Mouse (Mus musculus) forebrain, embryonic 15.5 days (tissue): ENCODE measurements around the gene Abl1. TPM values are rescaled to one million over a fixed set of nuclear protein-coding genes. Genes with fewer than 3 reads are reported as not detected.
A peak's percentile ranks its signal among the peaks of the same experiment; 100 is the strongest.
"Not testable (repeated sequence)": the region's sequence is repeated elsewhere in the genome, so short reads cannot be mapped to it uniquely, and the experiment has no call there.

Experiments used
- ATAC-seq: fragments of 200-750 bp; cut with Nextera tagmentation; replicated peaks from 2 replicates; pipeline ENCODE4 v1.8.0; 2017; ENCODE audit warnings: mild to moderate bottlenecking, moderate TSS enrichment, moderate library complexity
- H3K27ac ChIP-seq: fragments of 300-500 bp; sonication (generic); replicated peaks from 2 replicates; pipeline ENCODE4 v1.5.1; 2015; ENCODE audit warnings: mild to moderate bottlenecking, inconsistent platforms
- H3K27me3 ChIP-seq: fragments of 300-500 bp; sonication (generic); 2 replicates; pipeline ENCODE4 v1.6.1; 2015; ENCODE audit warnings: inconsistent platforms
- H3K36me3 ChIP-seq: fragments of 300-500 bp; sonication (generic); 2 replicates; pipeline ENCODE4 v1.6.1; 2015; ENCODE audit warnings: mild to moderate bottlenecking, inconsistent platforms
- H3K4me1 ChIP-seq: fragments of 300-500 bp; sonication (generic); 2 replicates; pipeline ENCODE4 v1.6.1; 2015; ENCODE audit warnings: inconsistent platforms
- H3K4me2 ChIP-seq: fragments of 300-500 bp; sonication (generic); replicated peaks from 2 replicates; pipeline ENCODE4 v1.6.1; 2015; ENCODE audit warnings: mild to moderate bottlenecking, inconsistent platforms
- H3K4me3 ChIP-seq: fragments of 300-500 bp; sonication (generic); 2 replicates; pipeline ENCODE4 v1.5.1; 2015; ENCODE audit warnings: mild to moderate bottlenecking, inconsistent platforms
- H3K9ac ChIP-seq: fragments of 300-500 bp; sonication (generic); replicated peaks from 2 replicates; pipeline ENCODE4 v1.6.1; 2015; ENCODE audit warnings: mild to moderate bottlenecking, inconsistent platforms
- H3K9me3 ChIP-seq: fragments of 300-500 bp; sonication (generic); 2 replicates; pipeline ENCODE4 v1.6.1; 2016; ENCODE audit warnings: inconsistent platforms
- WGBS: fragments of 180-500 bp; shearing (Covaris S2); methylation state at CpG from one replicate; pipeline ENCODE4 v1.1.7; 2015; ENCODE audit warnings: mixed read lengths; 5-methylcytosine and 5-hydroxymethylcytosine counted together
- polyA plus RNA-seq: library from polyadenylated mRNA; unstranded; fragments of >200 nt; fragmentation: Nextera tagmentation; extraction: Ambion mirVana; gene quantifications from 2 replicates; pipeline ENCODE4 v1.2.1, GENCODE M21; 2015

Gene Abl1
- polyA plus RNA-seq, 1 experiment from 2014 or later: 23.6 TPM

DNA sequence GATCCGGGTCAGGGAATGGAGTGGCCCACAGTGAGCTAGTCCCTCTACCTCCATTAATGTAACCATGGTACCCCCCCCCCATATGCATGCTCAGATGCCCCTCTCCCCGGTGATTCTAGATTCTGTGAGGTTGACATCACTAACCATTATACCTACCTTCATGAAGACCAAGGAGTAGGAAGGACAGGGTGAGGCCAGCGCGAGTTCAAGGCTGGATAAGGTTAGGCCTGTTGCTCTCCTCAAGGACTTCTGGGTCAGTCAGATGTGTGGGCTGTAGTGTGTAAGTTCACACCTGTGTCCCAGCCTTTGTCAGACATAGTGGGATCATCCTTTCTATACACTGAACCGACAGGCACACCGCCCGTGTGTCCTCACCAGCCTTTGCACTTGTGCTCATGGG lies 31.8 kb upstream of the Abl1 start:
- 84% methylated on average over 7 of the region's 7 CpGs for WGBS
- Histone ChIP-seq H3K4me3 (no peak overlapping the region), H3K9me3 (no peaks in the 10 kb centered on the region), H3K4me1 (peaks cover 15% of the 10 kb centered on the region), H3K36me3 (no peaks in the 10 kb centered on the region), H3K27ac (no peak overlapping the region), H3K9ac (no peak overlapping the region), H3K4me2 (no peak overlapping the region), H3K27me3 (peaks cover 59% of the 10 kb centered on the region)
- ATAC-seq: no peak

DNA sequence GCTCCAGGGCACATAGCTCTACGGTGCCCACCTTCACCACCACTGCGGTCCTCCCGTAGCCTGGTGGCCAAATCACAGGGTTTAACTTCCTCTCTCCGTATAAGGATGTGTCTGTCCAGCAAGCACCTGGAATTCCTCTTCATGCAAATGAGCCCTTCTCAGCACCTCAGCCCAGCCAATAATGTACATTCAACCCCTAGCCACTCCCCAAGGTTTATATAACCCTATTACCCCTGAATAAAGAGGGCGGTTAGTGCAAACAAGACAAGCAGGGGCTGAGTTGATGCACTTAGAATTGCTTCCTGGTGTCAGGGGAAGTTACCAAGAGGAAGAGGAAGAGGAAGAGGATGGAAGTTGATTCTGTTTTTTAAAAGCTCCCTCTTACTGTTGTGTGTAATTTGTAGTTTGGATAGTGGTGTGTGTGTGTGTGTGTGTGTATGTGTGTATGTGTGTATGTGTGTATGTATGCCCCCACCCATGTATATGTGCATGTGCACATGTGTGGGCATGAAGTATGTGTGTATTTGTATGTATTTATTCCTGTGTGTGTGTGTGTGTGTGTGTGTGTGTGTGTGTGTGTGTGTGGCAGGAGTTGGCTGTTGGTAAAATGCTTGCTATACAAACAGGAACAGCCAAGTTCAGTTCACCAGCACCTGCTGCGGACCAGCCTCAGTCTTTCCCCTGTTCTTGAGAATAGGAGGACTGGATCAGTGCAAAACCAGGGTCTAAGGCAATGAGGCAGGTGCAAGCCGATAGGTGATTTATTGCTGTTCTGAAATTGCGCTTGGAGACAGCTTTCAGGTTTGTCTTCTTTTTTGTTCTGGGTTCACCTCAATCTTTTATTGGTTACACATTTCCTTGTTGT lies 25.0 kb upstream of the Abl1 start:
- Histone ChIP-seq H3K4me3 (no peak overlapping the region), H3K27me3 (peaks cover 8% of the 10 kb centered on the region; the same call in 1 of the 2 replicates), H3K36me3 (no peaks in the 10 kb centered on the region), H3K27ac (no peak overlapping the region), H3K9me3 (no peaks in the 10 kb centered on the region), H3K4me2 (no peak overlapping the region), H3K4me1 (no peaks in the 10 kb centered on the region), H3K9ac (no peak overlapping the region)
- ATAC-seq: no peak
- WGBS: 71% methylated on average over 8 of the region's 8 CpGs

DNA sequence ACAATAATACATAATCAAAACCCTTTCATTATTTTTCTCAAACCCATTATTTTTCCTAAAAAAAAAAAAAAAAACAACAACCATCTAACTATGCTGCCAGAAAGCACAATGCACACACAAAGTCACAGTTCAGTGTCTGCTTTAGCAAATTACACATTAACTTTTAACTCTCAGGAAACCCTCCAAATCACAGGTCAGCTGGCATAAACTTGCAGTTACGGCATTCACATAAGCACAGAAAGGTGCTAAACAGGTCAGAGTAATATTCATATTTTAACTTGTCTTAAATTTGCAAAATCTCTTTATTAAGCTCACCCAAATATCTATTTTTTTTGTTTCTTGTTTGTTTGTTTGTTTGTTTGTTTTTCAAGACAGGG lies 24.4 kb upstream of the Abl1 start:
- Histone ChIP-seq H3K27ac (no peak overlapping the region), H3K4me2 (no peak overlapping the region), H3K36me3 (no peaks in the 10 kb centered on the region), H3K9me3 (no peaks in the 10 kb centered on the region), H3K4me3 (no peak overlapping the region), H3K9ac (no peak overlapping the region), H3K4me1 (no peaks in the 10 kb centered on the region), H3K27me3 (peaks cover 8% of the 10 kb centered on the region; the same call in 1 of the 2 replicates)
- ATAC-seq: no peak
- 94% methylated on average over 1 of the region's 1 CpGs for WGBS

DNA sequence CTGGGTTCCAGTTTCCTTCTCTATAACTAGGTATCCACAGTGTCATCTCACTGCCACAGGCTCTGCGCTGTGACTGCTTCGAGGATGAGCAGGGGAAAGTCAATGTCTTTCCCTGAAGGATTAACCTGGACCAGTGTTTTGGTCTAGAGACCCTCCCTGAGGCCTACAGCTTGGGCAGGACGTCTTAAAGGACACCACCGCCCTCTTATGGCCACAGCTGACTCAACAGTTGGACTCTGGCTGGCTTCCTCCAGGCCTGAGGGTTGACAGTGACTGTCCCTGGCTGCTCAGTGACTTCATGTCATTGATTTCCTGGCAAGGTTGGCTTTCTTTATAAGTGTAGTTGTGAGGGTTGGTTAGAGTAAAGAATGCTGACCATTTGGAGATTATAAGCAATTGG lies 20.8 kb upstream of the Abl1 start:
- H3K4me2 ChIP-seq: no peak overlapping the region
- no peak overlapping the region for H3K9ac ChIP-seq
- peaks cover 13% of the 10 kb centered on the region for H3K4me1 ChIP-seq
- H3K27me3 ChIP-seq: peaks cover under 1% of the 10 kb centered on the region; the same call in 1 of the 2 replicates
- no peak overlapping the region for H3K27ac ChIP-seq
- no peak for ATAC-seq
- no peak overlapping the region for H3K4me3 ChIP-seq
- 15% methylated on average over 4 of the region's 4 CpGs for WGBS
- H3K9me3 ChIP-seq: no peaks in the 10 kb centered on the region
- no peaks in the 10 kb centered on the region for H3K36me3 ChIP-seq

DNA sequence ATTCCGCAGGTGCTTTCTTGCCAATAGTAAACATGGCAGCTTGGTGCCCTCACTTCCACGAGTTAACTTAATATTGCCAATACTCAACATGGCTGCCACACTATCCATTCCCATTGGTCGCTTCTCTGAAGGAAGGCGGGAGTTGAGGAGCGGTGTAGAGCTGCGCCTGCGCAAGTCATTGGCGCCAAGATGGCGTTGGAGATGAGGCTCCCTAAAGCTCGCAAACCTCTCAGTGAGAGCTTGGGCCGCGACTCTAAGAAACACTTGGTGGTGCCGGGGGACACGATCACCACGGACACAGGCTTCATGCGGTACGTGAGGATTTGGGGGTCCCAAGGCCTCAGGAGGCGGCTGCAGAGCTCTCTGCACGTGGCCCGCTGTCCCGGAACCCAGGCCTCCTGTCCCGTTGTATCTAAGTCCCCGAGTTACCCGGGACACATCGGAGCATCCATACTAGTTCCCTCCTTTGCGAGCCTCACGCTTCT lies 17.6 kb upstream of the Abl1 start, which contains the start of gene Exosc2:
Gene Exosc2 (plus strand): TSS at position 165 of the 485 bp plus-strand sequence.
- Histone ChIP-seq H3K4me3 (peak within 1 kb of the TSS; percentile 69), H3K36me3 (peaks cover 25% of the 10 kb centered on the region), H3K27ac (peak within 1 kb of the TSS; percentile 42; the same call in 1 of the 2 replicates), H3K9me3 (no peaks in the 10 kb centered on the region), H3K4me1 (peaks cover 17% of the 10 kb centered on the region), H3K27me3 (no peaks in the 10 kb centered on the region), H3K4me2 (peak within 1 kb of the TSS; percentile 92), H3K9ac (peak within 1 kb of the TSS; percentile 67)
- ATAC-seq: peak; percentile 98
- under 1% methylated on average over 27 of the region's 27 CpGs for WGBS

DNA sequence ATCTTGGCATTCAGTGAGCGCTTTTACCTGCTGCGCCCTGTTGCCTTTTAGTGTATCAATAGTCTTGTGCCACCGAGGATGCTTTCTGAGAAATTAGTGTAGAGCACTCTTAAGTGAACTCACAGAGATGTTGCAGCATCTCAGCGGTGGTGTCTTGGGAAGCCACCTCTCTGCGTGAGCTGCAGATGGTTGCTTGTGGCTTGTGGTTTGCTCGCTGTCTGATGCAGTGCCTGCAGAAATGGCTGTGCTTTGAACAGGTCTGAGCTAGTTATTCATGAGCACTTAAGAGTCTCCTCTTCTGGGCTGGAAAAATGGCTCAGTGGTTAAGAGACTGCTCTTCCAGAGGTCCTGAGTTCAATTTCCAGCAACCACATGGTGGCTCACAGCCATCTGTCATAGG lies 9.5 kb upstream of the Abl1 start:
- Histone ChIP-seq H3K36me3 (peaks cover 73% of the 10 kb centered on the region), H3K9ac (no peak overlapping the region), H3K27ac (no peak overlapping the region), H3K4me2 (no peak overlapping the region), H3K27me3 (no peaks in the 10 kb centered on the region), H3K9me3 (no peaks in the 10 kb centered on the region), H3K4me1 (no peaks in the 10 kb centered on the region), H3K4me3 (no peak overlapping the region)
- ATAC-seq: no peak
- WGBS: 93% methylated on average over 6 of the region's 6 CpGs

DNA sequence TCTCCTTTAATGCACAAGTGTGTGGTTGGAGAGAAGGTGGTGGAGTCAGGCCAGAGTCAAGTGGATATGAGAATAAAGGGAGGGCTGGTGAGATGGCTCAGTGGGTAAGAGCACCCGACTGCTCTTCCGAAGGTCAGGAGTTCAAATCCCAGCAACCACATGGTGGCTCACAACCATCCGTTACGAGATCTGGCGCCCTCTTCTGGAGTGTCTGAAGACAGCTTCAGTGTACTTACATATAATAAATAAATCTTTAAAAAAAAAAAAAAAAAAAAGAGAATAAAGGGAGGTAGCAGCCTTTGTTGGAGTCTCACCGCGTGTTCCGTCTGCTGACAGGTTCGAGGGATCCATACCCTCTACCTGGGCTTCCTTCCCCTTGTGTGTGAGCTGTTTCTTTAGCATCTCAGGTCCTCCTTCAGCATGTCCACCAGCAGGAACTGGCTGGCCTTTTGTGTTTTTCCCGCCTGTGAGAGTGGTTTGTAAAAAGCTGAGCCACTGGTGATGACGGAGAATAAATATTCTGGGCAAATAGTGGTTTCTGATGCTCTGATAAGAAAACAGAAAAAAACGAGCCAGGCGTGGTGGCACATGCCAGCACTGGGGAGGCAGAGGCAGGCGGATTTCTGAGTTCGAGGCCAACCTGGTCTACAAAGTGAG lies 7.0 kb upstream of the Abl1 start:
- not testable (repeated sequence) for H3K9me3 ChIP-seq, H3K9ac ChIP-seq, H3K4me3 ChIP-seq, H3K4me1 ChIP-seq, H3K4me2 ChIP-seq, H3K27me3 ChIP-seq, ATAC-seq, H3K27ac ChIP-seq
- WGBS: 89% methylated on average over 15 of the region's 15 CpGs
- H3K36me3 ChIP-seq: peaks cover 49% of the 10 kb centered on the region

DNA sequence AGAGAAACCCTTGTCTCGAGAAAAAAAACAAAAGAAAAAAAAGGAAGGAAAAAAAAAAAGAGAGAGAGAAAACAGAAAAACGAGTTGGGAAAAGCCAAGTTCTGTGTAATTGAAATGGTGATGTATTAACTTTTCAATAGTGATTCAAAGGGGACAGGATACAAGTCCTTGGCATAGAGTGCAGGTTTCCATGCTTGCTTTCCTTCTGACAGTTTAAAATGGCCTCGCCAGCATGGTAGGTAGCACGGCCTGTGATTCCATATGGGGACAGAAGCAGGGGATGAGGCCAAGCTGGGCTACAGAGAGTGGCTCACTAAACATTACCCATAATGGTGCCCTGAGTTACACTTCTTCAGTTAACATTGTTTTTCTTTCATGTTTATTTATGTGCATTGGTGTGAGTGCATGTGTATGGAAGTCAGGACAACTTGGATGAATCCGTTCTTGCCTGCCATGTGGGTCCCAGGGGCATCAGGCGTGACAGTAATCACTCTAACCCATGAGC lies 6.4 kb upstream of the Abl1 start:
- no peak overlapping the region for H3K4me2 ChIP-seq
- H3K27ac ChIP-seq: no peak overlapping the region
- no peak for ATAC-seq
- no peak overlapping the region for H3K4me3 ChIP-seq
- no peaks in the 10 kb centered on the region for H3K4me1 ChIP-seq
- WGBS: 88% methylated on average over 6 of the region's 6 CpGs
- peaks cover 43% of the 10 kb centered on the region for H3K36me3 ChIP-seq
- no peak overlapping the region for H3K9ac ChIP-seq
- no peaks in the 10 kb centered on the region for H3K9me3 ChIP-seq
- H3K27me3 ChIP-seq: no peaks in the 10 kb centered on the region

DNA sequence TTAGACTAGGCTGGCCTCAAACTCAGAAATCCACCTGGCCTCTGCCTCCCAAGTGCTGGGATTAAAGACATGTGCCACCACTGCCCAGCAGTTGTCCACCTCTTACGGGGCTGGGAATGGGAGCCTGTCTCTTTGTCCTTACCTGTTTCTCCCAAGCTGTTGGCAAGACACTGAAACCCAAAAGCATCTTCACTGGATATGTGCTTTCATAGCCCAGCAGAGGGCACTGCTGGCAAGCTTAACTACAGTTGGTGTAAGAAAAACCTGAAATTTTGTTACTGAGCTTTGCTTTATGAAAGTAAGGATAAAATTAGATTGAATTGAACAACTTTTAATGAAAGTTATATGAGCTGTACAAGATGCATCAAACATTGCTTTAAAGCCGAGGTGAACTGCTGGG lies 4.5 kb upstream of the Abl1 start:
- H3K4me1 ChIP-seq: peaks cover 6% of the 10 kb centered on the region; the same call in 1 of the 2 replicates
- no peaks in the 10 kb centered on the region for H3K9me3 ChIP-seq
- H3K4me2 ChIP-seq: no peak overlapping the region
- no peak overlapping the region for H3K9ac ChIP-seq
- peaks cover 25% of the 10 kb centered on the region for H3K36me3 ChIP-seq
- H3K27me3 ChIP-seq: no peaks in the 10 kb centered on the region
- 23% methylated on average over 2 of the region's 2 CpGs for WGBS
- H3K27ac ChIP-seq: no peak overlapping the region
- H3K4me3 ChIP-seq: no peak overlapping the region
- no peak for ATAC-seq

DNA sequence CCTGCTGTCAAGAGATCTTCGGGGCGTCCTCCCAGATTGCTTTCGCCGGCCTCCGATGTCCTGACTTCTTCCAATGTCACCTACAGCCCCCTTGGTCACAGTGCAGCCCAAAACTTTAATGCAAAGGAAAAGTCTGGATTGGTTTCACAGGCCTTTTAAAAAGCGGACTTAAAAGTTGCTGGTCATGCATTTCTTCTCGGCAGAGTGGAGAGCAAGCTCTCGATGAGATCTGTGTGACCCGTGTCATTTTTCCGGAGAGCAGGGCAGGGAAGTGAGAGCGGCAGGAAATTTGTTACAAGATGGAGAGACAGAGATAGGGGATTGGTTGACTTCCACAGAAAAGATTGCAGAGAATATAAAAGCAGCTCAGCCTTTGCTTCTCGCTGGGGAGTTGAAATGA lies 869 bp downstream of the Abl1 start:
- Histone ChIP-seq H3K9me3 (no peaks in the 10 kb centered on the region), H3K36me3 (no peaks in the 10 kb centered on the region), H3K4me1 (peaks cover 44% of the 10 kb centered on the region), H3K9ac (peak overlapping the region; percentile 93), H3K27me3 (no peaks in the 10 kb centered on the region), H3K4me3 (peak overlapping the region; percentile 78), H3K27ac (peak overlapping the region; percentile 97; the same call in 1 of the 2 replicates), H3K4me2 (peak overlapping the region; percentile 74)
- no peak for ATAC-seq
- WGBS: 0% methylated on average over 12 of the region's 12 CpGs

DNA sequence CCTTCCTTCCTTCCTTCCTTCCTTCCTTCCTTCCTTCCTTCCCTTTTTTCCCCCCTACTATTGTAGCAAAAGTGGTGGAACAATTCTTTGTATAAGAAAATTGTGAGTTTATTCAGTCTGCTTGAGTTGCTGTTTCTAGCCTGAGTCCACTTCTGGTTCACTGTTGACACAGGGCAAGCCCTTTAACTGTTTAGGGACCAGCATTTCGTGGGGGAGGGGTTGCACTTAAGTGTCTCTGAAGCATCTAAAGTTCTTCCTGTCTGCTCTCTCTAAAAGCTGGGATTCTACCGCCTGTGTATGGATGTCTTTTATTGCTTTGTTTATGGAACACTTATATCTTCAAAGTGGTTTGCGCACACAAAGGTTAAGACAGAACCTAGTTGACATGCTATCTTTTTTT lies 1.9 kb downstream of the Abl1 start:
- no peak overlapping the region for H3K27ac ChIP-seq
- WGBS: 59% methylated on average over 3 of the region's 3 CpGs
- no peak for ATAC-seq

DNA sequence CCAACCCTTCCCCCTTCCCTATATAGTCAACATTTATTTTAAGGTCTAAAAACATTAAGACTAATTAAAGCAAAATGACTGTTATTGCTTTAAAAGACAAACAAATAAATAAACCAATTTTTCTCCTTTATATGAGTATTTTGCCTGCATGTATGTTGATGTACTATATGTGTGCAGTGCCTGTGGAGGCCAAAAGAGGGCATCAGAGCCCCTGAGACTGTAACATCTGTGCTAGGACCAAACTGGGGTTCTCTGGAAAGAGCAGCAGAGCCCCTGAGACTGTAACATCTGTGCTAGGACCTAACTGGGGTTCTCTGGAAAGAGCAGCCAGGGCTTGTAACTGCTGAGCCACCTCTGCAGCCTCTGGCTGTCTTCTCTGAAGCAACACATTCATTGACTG lies 10.0 kb downstream of the Abl1 start:
- Histone ChIP-seq H3K4me3 (no peak overlapping the region), H3K9me3 (no peaks in the 10 kb centered on the region), H3K4me2 (no peak overlapping the region), H3K9ac (no peak overlapping the region), H3K27ac (no peak overlapping the region), H3K36me3 (peaks cover 11% of the 10 kb centered on the region), H3K27me3 (no peaks in the 10 kb centered on the region), H3K4me1 (no peaks in the 10 kb centered on the region)
- no peak for ATAC-seq

More for the DNA sequence above, 1.9 kb downstream of the Abl1 start:
- Histone ChIP-seq H3K27me3 (no peaks in the 10 kb centered on the region), H3K4me3 (peak overlapping the region; percentile 78), H3K4me2 (peak overlapping the region; percentile 74), H3K9ac (peak overlapping the region; percentile 13; the same call in 1 of the 2 replicates), H3K9me3 (no peaks in the 10 kb centered on the region), H3K4me1 (peaks cover 44% of the 10 kb centered on the region), H3K36me3 (no peaks in the 10 kb centered on the region)
